Mouse (Mus musculus) G1E-ER4 (cell line): ENCODE data around the gene Ltf. TPM values are rescaled to one million over a fixed set of nuclear protein-coding genes. Genes with fewer than 3 reads are reported as not detected.

ENCODE experiments used
- GATA1 ChIP-seq: IDR thresholded peaks from one replicate; pipeline ENCODE4 v1.8.0; 2012; ENCODE audit warnings: low read length, inconsistent platforms
- polyA plus RNA-seq: library from polyadenylated mRNA; stranded (reverse); fragments of >175 nt; gene quantifications from 2 replicates; pipeline ENCODE4 v1.2.3, GENCODE M21; 2012

Ltf gene
- polyA plus RNA-seq, 1 experiment: not detected

GRCm38 (mm10) chr9:111057544-111058370 is 38.7 kb downstream of the Ltf start:
- no peak for TF ChIP-seq GATA1

GRCm38 (mm10) chr9:111058943-111059556 is 40.0 kb downstream of the Ltf start:
- TF ChIP-seq GATA1: no peak

GRCm38 (mm10) chr9:111062840-111063239 is 43.8 kb downstream of the Ltf start:
- no peak for TF ChIP-seq GATA1

- no peak for TF ChIP-seq GATA1
Observed at GRCm38 (mm10) chr9:111067052-111067451, 48.0 kb downstream of the Ltf start.

- no peak for TF ChIP-seq GATA1
Observed at GRCm38 (mm10) chr9:111070546-111070961, 51.5 kb downstream of the Ltf start.

GRCm38 (mm10) chr9:111072175-111072574 is 53.1 kb downstream of the Ltf start:
- TF ChIP-seq GATA1: no peak

- TF ChIP-seq GATA1: no peak
Observed at GRCm38 (mm10) chr9:111072971-111073370, 53.9 kb downstream of the Ltf start.

- no peak for TF ChIP-seq GATA1
Observed at GRCm38 (mm10) chr9:111077745-111078144, 58.7 kb downstream of the Ltf start.

GRCm38 (mm10) chr9:111080801-111081200 is 61.7 kb downstream of the Ltf start:
- no peak for TF ChIP-seq GATA1

GRCm38 (mm10) chr9:111081765-111082164 is 62.7 kb downstream of the Ltf start:
- TF ChIP-seq GATA1: no peak

- no peak for TF ChIP-seq GATA1
Observed at GRCm38 (mm10) chr9:111085329-111085728, 66.3 kb downstream of the Ltf start.

- TF ChIP-seq GATA1: no peak
Observed at GRCm38 (mm10) chr9:111086137-111086536, 67.1 kb downstream of the Ltf start.

GRCm38 (mm10) chr9:111086995-111087606 is 68.0 kb downstream of the Ltf start:
- no peak for TF ChIP-seq GATA1

GRCm38 (mm10) chr9:111087960-111088359 is 68.9 kb downstream of the Ltf start:
- TF ChIP-seq GATA1: no peak

- no peak for TF ChIP-seq GATA1
Observed at GRCm38 (mm10) chr9:111088886-111089285, 69.8 kb downstream of the Ltf start.

Other genes starting within 250 kb of the Ltf start
- gene Prss42, start 221.1 kb upstream of the Ltf start, polyA plus RNA-seq: not detected in 2 replicates
- not detected in 2 replicates for gene Prss44, start 205.3 kb upstream of the Ltf start, polyA plus RNA-seq
- gene Prss43, start 192.6 kb upstream of the Ltf start, polyA plus RNA-seq: not detected in 2 replicates
- not detected in 2 replicates for gene Prss45, start 184.7 kb upstream of the Ltf start, polyA plus RNA-seq
- gene Prss46, start 174.8 kb upstream of the Ltf start, polyA plus RNA-seq: not detected in 2 replicates
- not detected in 2 replicates for gene Prss50, start 161.3 kb upstream of the Ltf start, polyA plus RNA-seq
- gene Als2cl, start 139.4 kb upstream of the Ltf start, polyA plus RNA-seq: not detected in 2 replicates
- not detected in 2 replicates for gene Tmie, start 139.2 kb upstream of the Ltf start, polyA plus RNA-seq
- not detected in 2 replicates for gene Fam240a, start 102.4 kb upstream of the Ltf start, polyA plus RNA-seq
- not detected in 2 replicates for gene Tdgf1, start 73.1 kb upstream of the Ltf start, polyA plus RNA-seq
- not detected in 2 replicates for gene Lrrc2, start 67.7 kb upstream of the Ltf start, polyA plus RNA-seq
- gene Rtp3, start 28.7 kb upstream of the Ltf start, polyA plus RNA-seq: not detected in 2 replicates
- gene Ccrl2, start 38.2 kb downstream of the Ltf start, polyA plus RNA-seq: 0.37 and 3.4 TPM in 2 replicates
- 14.3 and 18.8 TPM in 2 replicates for gene Lrrfip2, start 98.3 kb downstream of the Ltf start, polyA plus RNA-seq